Mouse (Mus musculus) gastrocnemius, postnatal 10 days (tissue): ENCODE data around the gene Mapk9. TPM values are rescaled to one million over a fixed set of nuclear protein-coding genes. Genes with fewer than 3 reads are reported as not detected.
"Not testable (repeated sequence)": the region's sequence is repeated elsewhere in the genome, so short reads cannot be mapped to it uniquely, and the experiment has no call there.

Experiments
- DNase-seq: peaks from one replicate; pipeline ENCODE4 v3.0.0; 2021; ENCODE audit warnings: mixed read lengths
- long read RNA-seq, 2 experiments: library from polyadenylated mRNA; stranded (forward); transcript quantifications; one replicate each; pipeline ENCODE4 v2.0.0; 2021
- total RNA-seq, 2 experiments: library from RNA; stranded (reverse); gene quantifications; 2 replicates each; pipeline ENCODE4 v1.2.3; 2021

The Mapk9 gene
- total RNA-seq = 10 to 100 TPM; 49.3 TPM
- long read RNA-seq, experiment 1, full-length matches to known transcripts = 48 of 75 reads
- long read RNA-seq, experiment 1, partial matches to known transcripts = 8 of 75 reads
- long read RNA-seq, experiment 1, other reads (novel, unspliced or antisense) = 19 of 75 reads
- long read RNA-seq, experiment 2, full-length matches to known transcripts = 65 of 79 reads
- long read RNA-seq, experiment 2, partial matches to known transcripts = 1 of 79 reads
- long read RNA-seq, experiment 2, other reads (novel, unspliced or antisense) = 13 of 79 reads

DNA sequence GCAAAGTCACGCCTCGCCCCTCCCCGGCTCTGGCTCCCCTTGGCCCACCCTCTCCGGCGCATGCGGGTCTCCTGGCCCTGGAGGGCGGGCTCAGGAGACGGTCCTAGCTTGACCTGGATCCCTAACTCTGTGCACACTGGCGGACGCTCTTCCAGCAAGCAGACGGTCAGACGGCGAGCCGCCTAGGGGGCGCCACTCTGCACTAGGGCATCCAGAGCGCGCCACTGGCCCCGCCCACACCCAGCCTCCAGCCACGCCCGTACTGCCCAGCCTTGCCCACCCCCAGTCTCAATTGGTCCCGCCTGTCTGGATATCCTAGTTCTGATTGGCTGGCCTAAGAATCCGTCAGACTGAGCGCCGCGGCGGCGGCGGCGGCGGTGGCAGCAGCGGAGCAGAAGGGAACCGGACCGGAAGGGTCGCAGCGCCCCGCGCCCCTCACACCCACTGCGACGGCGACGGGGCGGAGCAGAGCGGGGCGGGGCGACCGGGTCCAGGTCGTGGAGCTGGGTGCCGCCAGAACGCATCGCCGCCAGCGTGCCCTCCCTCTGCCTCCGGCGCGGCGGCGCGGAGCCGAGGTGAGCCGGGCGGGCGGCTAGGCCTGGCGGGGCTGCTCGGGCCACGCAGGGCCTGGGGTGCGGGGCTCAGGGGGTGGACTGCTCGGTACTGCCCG, at the start of gene Mapk9:
TSS of gene Mapk9 (plus strand) at position 351 of the 670 bp plus-strand sequence.
- peak; percentile 99 for DNase-seq

DNA sequence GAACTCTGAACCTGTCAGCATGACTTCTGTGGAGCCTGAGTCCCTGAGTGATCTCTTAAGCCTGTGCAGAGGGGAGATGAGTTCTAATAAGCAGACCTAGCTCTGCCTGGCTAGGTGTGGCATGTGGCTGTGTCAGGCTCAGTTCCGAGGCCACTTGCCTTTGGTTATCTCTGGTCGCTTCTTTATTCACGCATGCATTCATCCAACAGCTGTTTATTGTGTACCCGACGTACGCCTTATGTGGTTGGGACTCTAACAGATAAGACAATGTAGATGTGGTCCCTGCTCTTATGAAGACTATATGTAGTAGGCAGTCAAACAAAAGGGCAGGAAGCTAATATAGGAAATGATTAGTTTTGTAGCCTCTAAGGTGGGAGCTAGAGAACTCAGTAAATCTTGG, 47.6 kb upstream of the Mapk9 start:
- no peak for DNase-seq

DNA sequence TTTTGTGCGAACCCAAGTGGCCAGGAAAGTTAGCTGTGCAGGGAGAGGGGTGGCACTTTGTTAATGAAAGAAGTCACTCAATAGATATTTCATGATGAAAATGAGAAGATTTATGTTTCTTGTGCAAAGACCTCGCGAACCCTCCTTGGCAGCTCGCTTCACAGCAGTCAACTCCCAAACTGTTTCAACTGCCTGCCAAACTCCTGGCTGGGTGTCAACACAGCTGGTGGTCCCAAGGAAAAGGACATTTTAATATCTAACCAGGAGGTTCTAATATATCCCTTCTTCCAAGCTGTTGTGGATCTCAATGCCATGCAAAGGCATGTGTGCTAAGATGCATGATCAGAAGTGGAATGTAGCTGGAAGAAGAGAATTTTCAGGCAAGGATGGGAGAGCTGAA, 45.0 kb upstream of the Mapk9 start:
- no peak for DNase-seq

DNA sequence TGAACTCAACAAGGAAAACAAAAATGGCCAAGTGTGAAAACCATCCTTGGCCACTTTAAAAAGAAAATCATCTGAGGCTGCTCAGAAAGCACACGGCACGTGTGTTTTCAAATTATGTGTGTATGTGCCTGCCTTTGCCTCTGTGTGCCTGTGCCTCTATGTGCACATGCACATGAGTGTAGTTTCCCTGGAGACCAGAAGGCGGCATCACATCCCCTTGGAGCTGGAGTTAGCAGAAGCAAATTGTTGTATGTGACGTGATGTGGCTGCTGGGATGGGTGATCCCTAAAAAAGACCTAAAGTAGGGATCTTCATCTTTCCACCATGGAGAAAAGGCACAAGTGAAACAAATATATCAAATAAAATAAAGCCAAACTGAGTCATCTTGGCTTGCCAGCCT, 42.8 kb upstream of the Mapk9 start:
- no peak for DNase-seq

DNA sequence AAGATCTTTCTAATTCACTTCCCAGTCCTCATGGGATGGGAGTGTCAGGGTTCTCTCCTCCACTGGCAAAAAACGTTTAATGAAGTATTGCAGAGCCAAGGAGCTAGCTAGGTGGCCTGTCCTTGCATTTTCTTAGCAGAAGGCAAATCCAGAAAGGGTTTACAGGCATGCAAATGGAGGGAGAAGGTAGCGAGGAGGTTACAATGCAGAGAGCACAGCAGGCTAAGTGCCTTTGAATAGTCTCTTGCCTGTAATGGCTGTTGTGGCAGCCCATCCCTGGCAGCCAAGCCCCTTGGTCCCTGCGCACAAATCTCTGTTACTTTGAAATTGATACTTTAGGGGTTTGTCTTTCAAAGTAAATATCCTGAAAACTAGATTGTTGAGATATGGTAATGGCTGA, 40.3 kb upstream of the Mapk9 start:
- DNase-seq = no peak

DNA sequence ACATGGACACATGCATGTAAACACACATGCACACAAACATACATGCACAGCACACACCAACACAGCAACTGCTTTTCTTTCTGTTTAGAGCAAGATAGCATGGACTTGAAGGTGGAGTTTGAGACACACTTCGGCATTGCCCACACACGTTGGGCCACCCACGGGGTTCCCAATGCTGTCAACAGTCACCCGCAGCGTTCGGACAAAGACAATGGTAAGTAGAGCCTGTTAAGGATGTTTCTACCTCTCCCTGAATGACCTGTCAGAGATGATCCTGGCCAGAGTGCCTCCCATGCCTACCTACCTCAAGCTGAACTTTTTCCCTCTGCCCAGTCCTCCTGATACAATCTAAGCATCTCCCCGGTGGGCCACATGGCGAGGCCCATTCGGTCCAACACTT, 37.6 kb upstream of the Mapk9 start:
- no peak for DNase-seq

DNA sequence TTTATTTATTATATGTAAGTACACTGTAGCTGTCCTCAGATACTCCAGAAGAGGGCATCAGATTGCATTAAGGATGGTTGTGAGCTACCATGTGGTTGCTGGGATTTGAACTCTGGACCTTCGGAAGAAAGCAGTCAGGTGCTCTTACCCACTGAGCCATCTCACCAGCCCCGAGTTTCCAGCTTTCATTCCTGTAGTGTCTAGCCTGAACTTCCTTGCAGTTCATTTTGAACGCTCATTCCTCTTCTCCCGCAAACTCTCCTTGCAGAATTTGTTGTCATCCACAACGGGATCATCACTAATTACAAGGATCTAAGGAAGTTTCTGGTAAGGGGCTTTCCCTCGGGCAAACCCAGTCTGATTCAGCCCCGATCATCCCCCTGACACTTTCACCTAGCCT, 35.9 kb upstream of the Mapk9 start:
- DNase-seq = not testable (repeated sequence)

DNA sequence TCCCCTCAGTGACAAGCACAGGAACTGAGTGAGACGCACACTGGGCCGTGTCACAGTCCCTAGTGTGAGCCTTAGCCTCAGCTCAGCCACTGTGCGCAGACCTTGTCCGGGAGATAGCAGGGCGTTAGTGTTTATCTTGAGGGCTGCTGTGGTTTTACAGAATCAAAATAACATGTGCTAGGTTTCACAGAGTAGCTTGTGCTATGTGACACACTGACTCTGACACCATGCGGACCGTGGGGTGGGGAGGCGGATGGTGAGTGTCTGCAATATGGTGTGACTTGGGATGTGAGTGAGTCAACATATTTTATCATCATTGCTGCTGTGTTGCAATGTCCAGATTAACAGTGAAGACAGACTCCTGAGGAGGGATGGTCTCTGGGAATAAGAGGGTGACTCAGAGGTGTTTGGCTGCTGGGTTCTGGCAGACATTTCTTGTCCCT, 35.4 kb upstream of the Mapk9 start:
- DNase-seq = no peak

DNA sequence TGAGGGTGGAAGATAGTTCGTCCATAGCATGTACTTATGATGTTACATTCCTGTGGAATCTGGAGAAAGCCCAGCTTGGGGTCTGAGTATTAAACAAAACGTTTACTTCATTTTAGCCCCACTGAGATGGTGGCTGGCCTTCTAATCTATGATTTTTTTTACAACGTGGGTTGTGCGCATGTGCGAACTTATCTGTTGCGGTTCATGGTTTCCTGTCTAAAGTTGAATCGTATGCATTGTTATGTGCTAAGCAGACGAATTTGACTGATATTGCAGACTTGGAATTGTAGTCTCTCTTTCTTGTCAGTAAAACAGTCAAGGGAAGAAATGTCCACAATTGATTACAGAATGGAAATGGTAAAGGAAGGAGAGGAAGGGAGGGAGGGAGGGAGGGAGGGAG, 34.7 kb upstream of the Mapk9 start:
- DNase-seq = no peak

DNA sequence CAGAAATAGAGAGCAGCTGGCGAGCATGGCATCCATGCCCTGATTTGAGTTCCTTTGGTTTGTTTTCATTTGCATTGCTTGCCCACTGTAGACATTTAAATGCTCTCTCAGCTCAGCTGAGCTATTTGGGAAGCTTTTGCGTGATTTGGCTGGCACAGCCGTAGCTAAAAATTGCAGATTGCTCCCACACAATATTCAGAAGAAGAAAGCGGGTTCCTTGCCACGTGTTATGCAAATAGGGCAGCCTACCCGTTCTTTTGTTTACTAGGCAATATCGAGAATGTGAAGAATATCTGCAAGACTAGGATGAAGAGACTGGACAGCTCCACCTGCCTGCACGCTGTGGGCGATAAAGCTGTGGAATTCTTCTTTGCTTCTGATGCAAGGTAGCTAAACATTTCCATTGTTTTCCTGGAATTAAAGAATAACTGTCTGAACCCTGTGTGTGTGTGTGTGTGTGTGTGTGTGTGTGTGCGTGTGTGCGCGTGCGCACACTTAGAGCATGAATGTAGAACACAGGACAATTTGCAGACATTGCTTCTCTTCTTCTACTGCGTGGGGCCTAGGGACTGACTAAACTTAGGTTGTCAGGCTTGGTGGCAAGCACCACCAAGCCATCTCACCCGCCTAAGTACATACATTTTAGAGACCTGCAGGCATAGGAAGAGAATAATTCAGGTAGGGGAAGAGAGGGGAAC, 27.5 kb upstream of the Mapk9 start:
- no peak for DNase-seq

DNA sequence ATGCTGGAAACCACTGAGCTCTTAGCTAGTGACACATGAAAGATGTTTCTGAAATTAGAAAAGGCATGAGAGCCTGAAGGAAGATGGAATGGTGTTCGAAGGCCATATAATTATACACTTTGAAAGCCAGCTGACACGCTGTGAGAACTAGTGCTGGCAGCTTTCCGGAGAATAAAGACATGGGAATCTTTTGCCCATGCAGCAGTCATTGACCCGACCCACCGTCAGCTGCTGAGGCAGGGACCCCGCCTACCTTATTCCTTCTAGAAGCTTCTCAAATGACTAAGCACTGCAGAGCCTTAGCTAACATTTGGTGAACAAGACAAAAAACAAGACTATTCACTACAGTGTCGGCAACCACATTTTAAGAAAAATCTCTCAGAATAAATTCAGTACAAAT, 26.9 kb upstream of the Mapk9 start:
- DNase-seq = no peak

DNA sequence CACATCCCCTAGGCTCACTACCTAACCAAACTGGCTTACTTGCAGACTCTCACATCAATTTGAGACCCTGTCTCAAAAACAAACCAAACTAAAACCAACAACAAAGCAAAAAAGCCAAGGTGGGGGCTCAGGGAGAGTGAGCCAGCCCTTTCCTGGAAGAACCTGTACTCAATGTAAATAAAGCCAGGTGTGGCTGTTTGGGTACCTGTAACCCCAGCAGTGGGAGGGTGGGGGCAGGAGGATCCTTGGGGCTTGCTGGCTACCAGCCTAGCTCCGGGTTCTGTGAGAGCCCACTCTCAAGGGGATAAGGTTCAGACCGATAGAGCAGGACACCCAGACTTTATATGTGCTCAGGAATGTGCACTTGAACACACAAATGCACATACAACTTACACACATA, 25.6 kb upstream of the Mapk9 start:
- DNase-seq = no peak

DNA sequence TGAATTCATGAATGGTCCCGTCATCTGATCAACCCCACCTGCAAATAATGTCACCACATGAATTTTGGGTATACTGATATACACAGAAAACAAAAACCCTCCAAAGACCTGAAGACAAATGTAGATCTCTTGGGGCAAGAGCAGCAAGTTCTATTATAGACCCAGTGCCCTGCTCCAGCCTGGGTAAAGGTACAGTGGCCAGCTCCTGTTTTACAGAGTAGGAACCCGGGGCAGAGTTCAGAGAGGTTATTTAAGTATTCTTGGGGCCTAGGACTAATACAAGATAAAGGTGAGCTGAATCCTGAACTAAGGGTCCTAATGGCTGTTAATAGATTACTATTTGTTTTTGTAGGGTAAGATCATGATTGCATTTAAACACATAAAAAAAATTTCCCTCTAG, 25.0 kb upstream of the Mapk9 start:
- no peak for DNase-seq

DNA sequence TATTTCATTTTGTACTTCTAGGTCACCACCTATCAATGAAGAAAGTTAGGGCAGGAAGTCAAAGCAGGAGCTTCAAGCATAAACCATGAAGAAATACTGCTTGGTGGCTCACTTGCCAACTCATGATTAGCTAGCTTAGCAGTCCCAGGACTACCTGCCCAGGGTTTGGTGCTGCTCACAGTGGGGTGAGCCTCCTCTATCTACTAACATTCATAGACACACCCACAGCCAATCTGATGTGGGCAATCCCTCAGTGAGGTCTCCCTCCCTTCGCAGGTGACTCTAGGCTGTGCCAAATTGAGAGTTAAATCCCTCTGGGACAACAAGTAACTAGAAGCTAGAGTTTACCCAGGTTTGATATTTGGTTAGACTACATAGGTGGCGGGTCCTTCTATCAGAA, 24.2 kb upstream of the Mapk9 start:
- no peak for DNase-seq

DNA sequence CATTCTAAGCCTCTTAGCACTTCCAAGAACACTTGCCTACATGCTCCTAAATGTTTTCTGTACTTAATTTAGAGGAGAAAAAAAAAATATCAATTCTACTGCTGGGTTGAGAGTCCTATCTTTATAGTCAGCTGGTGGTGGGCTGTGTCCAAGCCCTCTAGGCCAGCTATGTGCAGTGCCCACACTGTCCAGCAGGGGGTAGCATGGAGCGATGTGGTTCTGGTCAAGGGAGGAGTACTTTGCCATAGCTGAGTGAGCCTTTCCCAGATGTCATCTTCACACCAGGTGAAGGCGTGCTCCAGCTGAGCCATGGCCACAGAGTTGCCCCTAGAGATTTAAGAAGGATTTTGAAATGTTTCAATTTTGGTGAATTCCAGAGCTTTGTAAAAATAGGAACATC, 21.7 kb upstream of the Mapk9 start:
- DNase-seq = peak; percentile 80

DNA sequence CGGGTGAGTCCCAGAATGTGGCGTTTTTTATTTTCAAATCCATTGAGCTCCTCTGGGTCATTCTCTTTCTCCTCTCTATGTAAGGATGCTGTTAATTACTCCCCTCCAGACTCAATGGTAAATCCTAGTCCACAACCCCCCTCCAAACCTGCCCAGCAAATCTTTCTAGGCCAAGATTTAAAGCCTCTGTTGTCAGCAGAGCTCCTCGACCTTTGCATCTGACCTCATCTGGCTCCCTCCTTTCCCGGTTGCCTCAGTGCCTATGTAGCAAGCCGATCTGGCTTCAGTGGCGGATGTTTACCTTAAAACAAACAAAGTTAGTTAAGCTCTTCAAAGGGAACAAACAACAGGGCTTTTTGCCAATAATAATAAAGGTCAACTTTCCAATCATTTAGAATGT, 19.3 kb upstream of the Mapk9 start:
- no peak for DNase-seq

DNA sequence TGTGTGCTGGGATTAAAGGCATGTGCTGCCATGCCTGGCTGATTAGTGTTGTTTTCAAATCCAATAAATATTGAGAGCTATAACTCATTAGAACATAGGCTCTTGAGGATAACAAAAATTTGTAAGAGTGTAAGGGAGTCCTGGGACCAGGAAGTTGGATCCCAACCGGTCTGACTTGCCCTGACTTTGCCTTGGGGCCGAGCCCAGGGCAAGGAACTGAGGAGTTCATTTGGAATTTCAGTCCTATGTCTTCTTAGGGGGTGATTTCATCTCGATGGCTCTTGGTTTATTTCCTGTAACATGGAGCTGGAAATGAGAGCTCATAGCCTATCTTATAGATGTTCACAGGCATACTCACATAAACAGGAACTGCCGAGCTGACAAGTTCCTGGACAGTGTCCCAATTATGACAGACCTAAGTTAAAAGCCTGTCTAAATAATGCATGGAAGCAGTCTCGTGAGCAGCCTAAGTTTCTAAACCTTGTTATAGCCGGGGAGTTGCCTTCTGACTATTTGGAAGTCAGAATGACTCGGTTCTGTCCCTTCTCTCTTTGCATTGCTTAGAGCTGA, 17.3 kb upstream of the Mapk9 start:
- no peak for DNase-seq

DNA sequence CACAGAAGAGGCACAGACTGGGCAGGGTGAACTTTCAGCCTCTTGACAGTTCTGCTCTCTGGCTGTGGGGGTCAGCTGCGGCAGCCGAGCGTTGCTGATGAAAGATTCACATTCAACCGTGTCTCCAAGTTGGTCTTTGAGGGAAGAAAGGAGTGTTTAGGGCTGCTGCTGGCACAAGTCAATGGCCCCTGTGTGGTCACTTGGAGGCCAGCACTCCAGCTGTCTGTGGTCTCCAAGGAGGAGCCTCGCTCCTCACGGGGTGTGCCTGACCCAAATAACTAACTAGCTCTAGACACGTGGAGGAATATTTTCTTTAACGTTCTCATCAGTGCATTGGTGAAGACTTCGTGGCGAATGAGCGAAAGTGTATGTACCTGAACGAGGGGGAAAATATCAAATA, 14.6 kb upstream of the Mapk9 start:
- DNase-seq = no peak

DNA sequence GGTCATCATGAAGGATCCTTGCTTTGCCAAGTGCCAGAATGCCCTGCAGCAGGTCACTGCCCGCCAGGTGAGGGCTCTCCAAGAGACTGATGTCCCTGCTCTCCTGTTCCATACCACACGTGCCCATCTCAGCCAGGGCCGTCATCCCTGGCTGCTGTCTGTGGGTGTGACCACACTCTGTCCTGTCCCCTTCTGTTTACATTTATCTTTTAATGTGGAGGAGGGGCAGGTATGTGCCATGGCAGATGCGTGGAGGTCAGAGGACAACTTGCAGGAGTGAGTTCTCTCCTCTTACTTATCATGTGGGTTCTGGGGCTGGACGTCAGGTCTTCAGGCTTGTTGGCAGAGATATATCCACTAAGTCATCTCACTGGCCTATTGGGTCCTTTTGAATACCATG, 13.6 kb upstream of the Mapk9 start:
- no peak for DNase-seq

DNA sequence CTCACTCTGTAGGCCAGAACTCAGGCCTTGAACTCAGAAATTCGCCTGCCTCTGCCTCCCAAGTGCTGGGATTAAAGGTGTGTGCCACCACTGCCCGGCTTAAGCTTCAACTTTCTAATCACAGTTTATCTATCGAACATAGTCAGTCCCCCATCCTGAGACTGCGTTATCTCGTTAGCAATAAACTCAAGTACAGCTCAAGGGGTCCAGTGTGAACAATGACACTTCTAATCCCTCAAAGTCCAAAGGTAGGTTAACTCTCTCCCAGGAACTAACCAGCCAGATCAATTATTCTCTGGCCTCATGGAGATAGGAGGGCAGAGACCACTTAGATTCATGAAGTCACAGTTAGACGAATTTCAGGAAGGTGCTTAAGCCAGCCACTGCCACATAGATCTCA, 12.3 kb upstream of the Mapk9 start:
- no peak for DNase-seq

DNA sequence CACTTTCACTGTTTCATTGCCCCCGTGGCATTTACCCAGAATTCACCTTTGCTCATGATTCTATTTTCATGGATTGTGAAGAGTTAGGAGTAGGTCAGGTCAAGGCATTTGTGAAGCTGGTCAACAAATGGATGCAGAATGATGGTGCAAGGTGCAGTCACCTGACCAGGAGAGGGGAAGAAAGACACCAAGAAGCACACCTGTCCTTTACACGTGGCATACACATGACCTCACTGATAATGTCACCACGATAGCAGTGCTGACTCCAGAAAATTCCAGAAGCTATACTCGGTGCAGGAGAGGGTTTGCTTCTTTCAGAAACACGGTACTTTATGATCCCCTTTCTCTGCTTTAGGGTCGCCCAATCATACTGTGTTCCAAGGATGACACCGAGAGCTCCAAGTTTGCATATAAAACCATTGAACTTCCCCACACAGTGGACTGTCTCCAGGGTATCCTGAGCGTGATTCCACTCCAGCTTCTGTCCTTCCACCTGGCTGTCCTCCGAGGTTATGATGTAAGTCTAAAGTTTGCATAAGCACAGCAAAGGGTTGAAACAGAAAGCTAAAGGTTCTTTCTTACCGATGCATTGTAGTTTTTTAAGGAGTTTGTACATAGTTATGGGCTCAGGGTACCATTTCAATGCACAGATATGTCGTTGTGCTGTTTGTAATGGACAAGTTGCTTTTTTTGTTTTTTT, 11.1 kb upstream of the Mapk9 start:
- no peak for DNase-seq

DNA sequence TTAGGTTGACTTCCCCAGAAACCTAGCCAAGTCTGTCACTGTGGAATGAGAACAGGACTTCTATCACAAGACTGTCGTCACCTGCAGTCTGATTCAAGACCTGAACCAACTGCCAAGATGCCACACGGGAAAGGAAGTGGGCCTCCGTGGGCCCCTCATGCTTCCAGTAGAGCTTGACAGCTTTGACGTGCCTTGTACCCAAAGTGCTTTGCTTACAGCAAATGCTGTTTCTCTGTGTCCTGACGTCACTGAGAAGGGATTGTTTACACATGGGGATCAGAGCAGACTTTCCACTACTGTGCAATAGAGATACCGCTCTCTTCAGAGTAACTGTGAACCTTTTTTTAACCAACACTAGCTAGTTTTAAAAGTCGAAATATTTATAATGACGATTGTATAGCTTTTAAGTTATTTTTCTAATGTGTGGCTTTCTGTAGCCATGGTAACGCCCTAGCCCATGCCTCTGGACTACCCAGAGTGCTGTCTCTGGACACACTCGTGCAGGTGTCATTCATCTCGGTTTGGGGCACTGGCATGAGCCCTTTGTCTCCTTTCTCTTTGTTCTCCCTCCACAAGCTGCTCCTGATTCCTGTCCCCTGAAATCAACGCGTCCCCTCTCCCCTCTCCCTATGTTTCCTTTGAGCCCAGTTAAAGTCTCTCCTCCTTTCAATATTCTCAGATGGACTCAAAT, 8.7 kb upstream of the Mapk9 start:
- no peak for DNase-seq
